Mouse (Mus musculus): ENCODE measurements around the gene Arhgap6.

Gene Arhgap6

DNA sequence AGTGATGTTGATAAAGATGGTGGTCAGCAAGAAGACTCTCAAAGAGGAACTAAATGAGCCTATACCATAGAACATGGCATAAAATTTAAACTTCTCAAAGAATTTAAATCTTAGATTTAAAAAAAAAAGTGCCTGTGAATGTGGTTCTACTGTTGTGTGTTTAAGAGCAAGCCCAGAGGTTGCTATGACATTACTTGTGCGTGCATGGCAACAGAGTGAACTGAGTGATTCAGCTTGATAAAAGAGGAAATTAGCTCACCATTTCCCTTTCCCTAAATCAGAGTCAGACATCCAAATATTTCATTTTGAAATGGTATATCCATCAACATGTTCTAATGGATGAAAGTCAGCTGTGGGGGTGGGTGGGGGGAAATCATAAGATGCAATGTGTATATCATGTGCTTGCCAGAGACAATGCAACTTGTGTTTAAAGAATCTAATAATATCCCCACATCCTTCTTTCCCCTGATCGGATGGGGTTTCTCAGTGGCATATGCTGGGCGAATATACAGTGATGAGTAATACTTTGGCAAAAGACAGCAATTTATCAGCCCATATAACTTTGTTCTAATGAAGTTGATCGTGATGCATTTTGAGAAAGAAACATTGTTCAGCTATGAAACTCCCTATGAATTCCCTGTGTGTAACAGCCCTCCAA, 328.3 kb downstream of the Arhgap6 start:
- DNase-seq (ENCODE audit: low read depth): no peak

DNA sequence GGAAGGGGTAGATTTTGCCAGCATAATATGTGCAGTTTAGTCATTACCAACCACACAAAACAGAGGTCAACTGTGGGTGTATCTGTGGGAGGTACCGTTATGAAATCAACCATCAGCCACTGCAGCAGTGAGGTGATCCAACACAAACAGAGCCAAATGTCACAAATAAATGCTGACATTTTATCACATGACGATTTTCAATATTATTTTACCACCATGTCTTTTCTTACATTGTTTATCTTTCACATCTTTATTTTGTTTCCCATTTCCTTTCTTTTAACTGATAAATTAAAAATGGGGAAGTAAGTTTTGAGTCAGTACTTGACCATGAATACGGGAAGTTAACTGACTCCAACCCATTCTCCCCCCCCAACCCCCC, 328.9 kb downstream of the Arhgap6 start:
- DNase-seq (ENCODE audit: low read depth): no peak

DNA sequence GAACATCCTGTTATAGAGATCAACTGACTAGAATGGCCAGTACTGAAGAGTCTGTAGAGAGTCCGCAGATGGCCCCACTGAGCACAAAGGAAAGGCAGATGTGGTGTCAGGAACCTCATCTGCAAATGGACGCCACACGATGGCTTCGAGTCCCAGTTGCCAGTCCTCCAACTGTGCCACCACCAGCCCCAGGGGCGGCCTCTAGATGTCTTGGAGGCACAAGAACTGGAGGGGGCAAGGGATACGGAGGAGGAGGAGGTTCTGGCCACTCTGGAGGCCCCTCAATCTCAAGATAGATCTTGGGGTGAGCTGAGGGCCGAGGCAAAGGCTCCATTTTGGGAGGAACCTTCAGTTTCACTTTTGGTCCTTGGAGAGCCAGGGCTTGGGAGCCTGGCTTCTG, 344.9 kb downstream of the Arhgap6 start:
- no peak for DNase-seq (ENCODE audit: low read depth)

- no peak for DNase-seq (ENCODE audit: low read depth)
Observed at GRCm38 (mm10) chrX:169140467-169140866, 345.6 kb downstream of the Arhgap6 start.

- DNase-seq (ENCODE audit: low read depth): no peak
Observed at GRCm38 (mm10) chrX:169153805-169154204, 358.9 kb downstream of the Arhgap6 start.

- no peak for DNase-seq (ENCODE audit: low read depth)
Observed at GRCm38 (mm10) chrX:169158385-169158784, 363.5 kb downstream of the Arhgap6 start.

GRCm38 (mm10) chrX:169170981-169171380, 376.1 kb downstream of the Arhgap6 start:
- DNase-seq (ENCODE audit: low read depth): no peak

- DNase-seq (ENCODE audit: low read depth): no peak
Observed at GRCm38 (mm10) chrX:169173796-169174195, 378.9 kb downstream of the Arhgap6 start.

- no peak for DNase-seq (ENCODE audit: low read depth)
Observed at GRCm38 (mm10) chrX:169178634-169179033, 383.7 kb downstream of the Arhgap6 start.

GRCm38 (mm10) chrX:169187100-169187499, 392.2 kb downstream of the Arhgap6 start, which contains the start of gene Amelx:
TSS of gene Amelx (minus strand) at chrX:169187200.
- DNase-seq (ENCODE audit: low read depth): no peak

DNA sequence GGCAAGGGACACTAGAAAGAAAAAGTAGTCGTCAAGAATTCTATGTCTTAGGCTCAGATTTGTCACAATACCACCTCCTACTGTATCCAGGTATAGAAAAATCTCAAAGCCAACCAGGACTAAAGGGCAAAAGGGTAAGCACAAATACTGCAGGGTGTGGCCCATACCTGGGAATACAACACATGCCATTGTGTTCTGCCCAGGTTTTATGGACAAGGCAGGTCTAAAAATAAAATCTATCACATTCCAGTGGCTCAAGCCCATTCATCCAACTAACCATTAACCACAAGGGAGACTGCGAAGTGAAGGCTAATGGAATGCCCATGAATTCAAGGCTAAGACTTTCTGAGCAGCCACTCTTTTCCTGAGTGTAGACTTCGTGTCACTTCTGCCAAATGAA, 415.1 kb downstream of the Arhgap6 start:
- DNase-seq (ENCODE audit: low read depth): no peak

- no peak for DNase-seq (ENCODE audit: low read depth)
Observed at GRCm38 (mm10) chrX:169220064-169220463, 425.2 kb downstream of the Arhgap6 start.

DNA sequence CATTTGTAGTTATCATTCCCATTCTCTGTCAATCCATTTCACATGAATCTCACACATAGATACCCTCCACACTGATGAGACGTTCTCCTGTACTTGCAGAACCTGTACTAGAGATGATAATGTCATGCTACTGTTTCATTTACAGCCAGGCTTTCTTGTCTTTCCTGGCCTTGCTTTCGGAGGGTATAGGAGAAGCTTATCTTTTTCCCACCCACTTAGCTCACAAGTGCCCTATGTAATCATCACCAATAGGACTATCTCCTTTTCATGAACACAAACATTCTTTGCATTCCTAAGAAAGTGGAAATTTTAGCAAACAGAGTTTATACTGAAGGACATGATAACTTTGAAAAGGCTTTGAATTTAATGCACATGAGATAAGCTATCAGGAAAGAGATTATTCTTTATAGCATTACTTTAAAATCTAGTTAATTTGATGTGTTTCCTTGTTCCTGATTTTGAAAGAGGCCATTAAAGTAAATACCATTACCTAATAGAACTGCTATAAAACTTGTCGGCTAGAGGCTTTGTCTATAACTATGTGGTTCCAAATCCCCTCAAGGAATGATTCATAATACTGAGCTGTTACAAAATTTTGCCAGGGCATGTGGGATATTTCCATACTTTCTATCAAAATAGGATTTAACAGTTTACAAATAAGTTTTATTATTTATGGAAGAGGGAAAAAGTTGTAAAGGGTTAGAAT, 427.6 kb downstream of the Arhgap6 start:
- DNase-seq (ENCODE audit: low read depth): no peak

GRCm38 (mm10) chrX:169255915-169256314, 461.0 kb downstream of the Arhgap6 start:
- no peak for DNase-seq (ENCODE audit: low read depth)

GRCm38 (mm10) chrX:169256741-169257140, 461.8 kb downstream of the Arhgap6 start:
- DNase-seq (ENCODE audit: low read depth): no peak

GRCm38 (mm10) chrX:169261034-169261433, 466.1 kb downstream of the Arhgap6 start:
- no peak for DNase-seq (ENCODE audit: low read depth)

DNA sequence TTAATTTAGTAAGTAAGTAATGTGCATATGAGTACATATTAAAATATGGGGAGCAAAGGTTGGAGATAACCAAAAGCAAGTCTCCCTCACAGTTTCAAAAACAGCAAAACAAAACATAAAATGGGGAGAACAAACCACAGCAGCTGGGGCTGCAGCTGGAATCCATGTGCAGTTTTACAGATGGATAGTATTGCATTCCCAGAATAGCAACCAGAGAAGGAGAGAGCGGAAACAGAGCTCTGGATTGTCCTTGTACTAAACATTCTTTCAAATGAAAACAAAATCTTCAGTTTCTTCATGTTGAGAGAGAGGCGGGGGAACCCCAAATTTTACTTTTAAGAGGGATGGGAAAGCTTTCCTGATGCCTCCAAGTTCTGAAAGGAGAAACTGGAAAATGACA, 467.3 kb downstream of the Arhgap6 start:
- DNase-seq (ENCODE audit: low read depth): no peak

GRCm38 (mm10) chrX:169263433-169264172, 468.7 kb downstream of the Arhgap6 start:
- no peak for DNase-seq (ENCODE audit: low read depth)

DNA sequence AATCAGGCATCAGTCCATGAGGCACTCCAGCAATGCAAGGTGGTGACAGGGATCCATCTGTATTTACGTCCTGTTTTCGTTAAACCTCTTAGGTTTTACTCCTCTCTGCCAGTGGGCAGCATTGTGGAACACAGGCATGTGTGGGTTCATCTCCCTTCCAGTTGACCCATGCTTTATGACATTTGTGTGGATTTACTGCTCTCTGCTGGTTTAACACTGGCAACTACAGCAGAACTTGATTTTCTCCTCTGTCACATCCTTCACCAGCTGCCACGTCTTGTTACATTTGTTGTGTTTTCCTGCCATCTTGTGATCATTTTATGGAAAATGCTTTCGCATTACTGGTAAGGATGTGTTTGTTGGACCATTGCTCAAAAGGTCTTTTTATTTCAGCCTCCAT, 504.7 kb downstream of the Arhgap6 start:
- DNase-seq (ENCODE audit: low read depth): no peak

DNA sequence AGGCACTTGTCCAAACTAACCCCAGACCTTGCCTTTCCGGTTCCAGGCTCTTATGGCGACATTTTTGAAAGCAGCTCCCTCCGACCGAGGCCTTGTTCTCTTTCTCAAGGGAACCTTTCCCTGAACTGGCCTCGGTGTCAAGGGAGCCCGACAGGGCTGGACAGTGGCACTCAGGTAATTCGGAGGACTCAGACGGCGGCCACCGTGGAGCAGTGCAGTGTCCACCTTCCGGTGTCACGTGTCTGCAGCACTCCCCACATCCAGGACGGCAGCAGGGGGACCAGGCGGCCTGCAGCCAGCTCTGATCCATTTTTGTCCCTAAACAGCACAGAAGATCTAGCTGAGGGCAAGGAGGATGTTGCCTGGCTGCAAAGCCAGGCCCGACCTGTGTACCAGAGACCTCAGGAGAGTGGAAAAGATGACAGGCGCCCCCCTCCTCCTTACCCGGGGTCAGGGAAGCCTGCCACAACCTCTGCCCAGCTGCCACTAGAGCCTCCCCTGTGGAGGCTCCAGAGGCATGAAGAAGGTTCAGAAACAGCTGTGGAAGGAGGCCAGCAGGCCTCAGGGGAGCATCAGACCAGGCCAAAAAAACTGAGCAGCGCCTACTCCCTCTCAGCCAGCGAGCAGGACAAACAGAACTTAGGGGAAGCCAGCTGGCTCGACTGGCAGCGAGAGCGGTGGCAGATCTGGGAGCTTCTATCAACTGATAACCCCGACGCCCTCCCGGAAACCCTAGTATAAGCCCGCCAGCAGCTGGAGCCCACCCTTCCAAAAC, 507.6 kb downstream of the Arhgap6 start:
- no peak for DNase-seq (ENCODE audit: low read depth)

GRCm38 (mm10) chrX:169303945-169304344, 509.0 kb downstream of the Arhgap6 start:
- DNase-seq (ENCODE audit: low read depth): peak; percentile 69

GRCm38 (mm10) chrX:169308559-169308958, 513.7 kb downstream of the Arhgap6 start:
- no peak for DNase-seq (ENCODE audit: low read depth)
